Mouse (Mus musculus): ENCODE data around the gene Rcn3.

The Rcn3 gene

GRCm38 (mm10) chr7:45127700-45128224 lies 35.7 kb upstream of the Rcn3 start:
- ChIA-PET CTCF (interaction anchor here in 1 of 4 experiments (1.1 kb wide), 1 partner anchor 9 kb away, joined by 3 read pairs; the partner anchor contains the start of genes Flt3l and Gm45713), POLR2A (interaction anchor here in 3 of 4 experiments (0.6 to 16.5 kb wide), 46 partner anchors 8 to 423 kb away, joined by 3 to 596 read pairs (median 5); partner anchors contain the start of genes Aldh16a1 (in 3 of the 3), Pih1d1 (in 3 of the 3), Prmt1 (in 3 of the 3) and Fcgrt (in 2 of the 3))

GRCm38 (mm10) chr7:45126844-45127699 lies 35.1 kb upstream of the Rcn3 start:
- ChIA-PET CTCF (interaction anchor here in 1 of 4 experiments (0.5 to 1.1 kb wide), 2 partner anchors 9 to 76 kb away, joined by 3 read pairs; partner anchors contain the start of genes Flt3l and Gm45713), POLR2A (interaction anchor here in 3 of 4 experiments (0.5 to 16.5 kb wide), 59 partner anchors 7 to 424 kb away, joined by 3 to 596 read pairs (median 5); partner anchors contain the start of genes Aldh16a1 (in 3 of the 3), Pih1d1 (in 3 of the 3), Prmt1 (in 3 of the 3) and Fcgrt (in 2 of the 3))

GRCm38 (mm10) chr7:45126147-45126843 lies 34.3 kb upstream of the Rcn3 start:
- ChIA-PET POLR2A (interaction anchor here (0.5 to 16.5 kb wide), 66 partner anchors 8 to 770 kb away, joined by 3 to 596 read pairs (median 5); partner anchors contain the start of genes Aldh16a1 (in 3 of the 4), Fcgrt (in 3 of the 4), Flt3l (in 3 of the 4) and Gm45713 (in 3 of the 4)), CTCF (interaction anchor here in 2 of 4 experiments (0.5 to 0.6 kb wide), 2 partner anchors 76 to 135 kb away, joined by 3 read pairs; no protein-coding TSS in a partner anchor)

- POLR2A ChIA-PET = interaction anchor here (0.6 to 16.5 kb wide), 78 partner anchors 8 to 771 kb away, joined by 3 to 596 read pairs (median 4); partner anchors contain the start of genes Aldh16a1 (in 3 of the 4), Fcgrt (in 3 of the 4), Flt3l (in 3 of the 4) and Gm45713 (in 3 of the 4)
- CTCF ChIA-PET = interaction anchor here in 3 of 4 experiments (0.6 to 1.5 kb wide), 4 partner anchors 11 to 134 kb away, joined by 3 to 5 read pairs (median 4); partner anchors contain the start of genes Flt3l (in 1 of the 3) and Gm45713 (in 1 of the 3)
Measured at GRCm38 (mm10) chr7:45125649-45126048, 33.6 kb upstream of the Rcn3 start.

- ChIA-PET POLR2A (interaction anchor here (0.6 to 16.5 kb wide), 75 partner anchors 7 to 592 kb away, joined by 3 to 596 read pairs (median 4); partner anchors contain the start of genes Aldh16a1 (in 3 of the 4), Fcgrt (in 3 of the 4), Flt3l (in 3 of the 4) and Gm45713 (in 3 of the 4)), CTCF (interaction anchor here in 3 of 4 experiments (0.6 to 1.5 kb wide), 6 partner anchors 11 to 134 kb away, joined by 3 to 5 read pairs (median 4); partner anchors contain the start of genes Flt3l (in 1 of the 3) and Gm45713 (in 1 of the 3))
Measured at GRCm38 (mm10) chr7:45125144-45125600, 33.2 kb upstream of the Rcn3 start.

DNA sequence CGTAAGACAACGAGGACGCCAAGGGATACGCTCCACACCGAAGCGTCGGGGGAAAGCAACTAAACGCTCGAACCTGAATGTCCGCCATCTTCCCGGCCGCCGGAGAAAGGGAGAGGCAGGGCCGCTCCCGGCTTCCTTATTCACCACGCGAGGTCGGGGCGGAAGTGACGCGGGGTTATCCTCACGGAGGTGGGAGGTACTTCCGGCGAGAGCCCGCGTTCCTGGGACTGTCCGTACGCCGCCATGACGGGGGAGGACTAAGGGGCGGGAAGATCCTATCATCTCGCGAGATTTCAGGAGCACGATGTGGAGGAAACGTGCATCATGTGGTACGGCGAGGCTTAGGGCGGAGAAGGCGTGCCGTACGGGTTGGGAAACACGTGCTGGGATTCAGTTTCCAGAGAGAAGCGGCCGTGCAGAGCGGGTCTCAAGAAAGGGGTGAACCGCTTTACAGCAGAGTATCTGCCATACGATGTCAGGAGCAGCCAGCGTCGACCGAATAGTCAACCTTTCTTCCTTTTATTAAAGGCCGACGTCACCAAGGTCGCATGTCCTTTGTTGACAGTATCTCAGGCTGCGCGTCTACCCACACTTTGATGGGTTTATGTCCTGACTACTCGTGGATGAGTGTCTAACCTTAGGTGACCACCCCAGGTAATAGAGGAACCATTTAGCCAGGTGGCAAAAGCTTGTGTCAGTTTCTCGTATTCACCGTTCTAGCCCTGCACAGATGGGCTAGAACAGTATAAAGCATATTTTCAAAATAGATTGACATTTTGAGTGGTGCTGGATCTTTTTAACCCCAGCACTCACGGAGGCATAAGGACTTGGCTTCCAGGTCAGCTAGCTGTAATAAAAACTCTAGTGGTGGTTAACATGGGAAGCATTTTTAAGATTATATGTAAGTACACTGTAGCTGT lies 32.5 kb upstream of the Rcn3 start, which contains the start of gene Rps11:
Rps11 (minus strand) TSS at position 216 of the 920 bp plus-strand sequence.
- ChIA-PET POLR2A (interaction anchor here (0.6 to 16.5 kb wide), 98 partner anchors 7 to 593 kb away, joined by 3 to 596 read pairs (median 4); partner anchors contain the start of genes Aldh16a1 (in 3 of the 4), Fcgrt (in 3 of the 4), Flt3l (in 3 of the 4) and Gm45713 (in 3 of the 4)), CTCF (interaction anchor here in 2 of 4 experiments (1.0 to 1.5 kb wide), 4 partner anchors 12 to 74 kb away, joined by 3 to 5 read pairs (median 4); partner anchors contain the start of genes Flt3l (in 1 of the 2) and Gm45713 (in 1 of the 2))

GRCm38 (mm10) chr7:45123186-45123570 lies 31.2 kb upstream of the Rcn3 start:
- CTCF ChIA-PET = no interaction called here
- POLR2A ChIA-PET = interaction anchor here (0.7 to 16.5 kb wide), 44 partner anchors 9 to 337 kb away, joined by 3 to 596 read pairs (median 5); partner anchors contain the start of genes Fcgrt (in 3 of the 4), Akt1s1 (in 2 of the 4), Aldh16a1 (in 2 of the 4) and Flt3l (in 2 of the 4)

DNA sequence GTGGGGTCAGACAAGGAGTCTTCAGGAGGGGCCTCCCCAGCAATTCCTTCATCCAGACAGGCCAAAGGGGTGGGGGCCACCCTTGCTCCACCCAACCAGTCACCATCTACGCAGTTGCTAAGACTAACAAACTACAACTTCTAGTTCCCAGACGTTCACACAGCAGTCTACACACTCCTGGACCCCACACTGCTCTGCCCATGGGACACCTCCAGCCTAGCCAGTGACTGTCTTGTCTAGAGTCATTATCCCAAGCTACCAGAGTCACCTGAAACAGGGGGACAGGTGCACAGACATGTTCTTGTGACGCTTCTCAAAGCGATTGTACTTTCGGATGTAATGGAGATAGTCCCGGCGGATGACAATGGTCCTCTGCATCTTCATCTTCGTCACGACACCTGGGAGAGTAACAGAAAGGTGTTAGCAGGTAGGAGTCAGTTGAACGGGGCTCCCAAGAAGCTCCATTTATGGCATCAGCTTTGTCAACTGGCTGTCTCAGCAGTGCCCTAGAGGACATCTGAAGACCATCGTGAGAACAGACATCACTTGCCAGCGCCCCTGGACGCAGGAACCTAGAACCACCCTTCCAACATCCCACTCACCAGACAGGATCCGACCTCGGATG lies 30.7 kb upstream of the Rcn3 start:
- ChIA-PET POLR2A (interaction anchor here (0.6 to 16.5 kb wide), 36 partner anchors 7 to 520 kb away, joined by 3 to 596 read pairs (median 8); partner anchors contain the start of genes Fcgrt (in 3 of the 4), Flt3l (in 3 of the 4), Gm45713 (in 3 of the 4) and Akt1s1 (in 2 of the 4)), CTCF (no interaction called here)

DNA sequence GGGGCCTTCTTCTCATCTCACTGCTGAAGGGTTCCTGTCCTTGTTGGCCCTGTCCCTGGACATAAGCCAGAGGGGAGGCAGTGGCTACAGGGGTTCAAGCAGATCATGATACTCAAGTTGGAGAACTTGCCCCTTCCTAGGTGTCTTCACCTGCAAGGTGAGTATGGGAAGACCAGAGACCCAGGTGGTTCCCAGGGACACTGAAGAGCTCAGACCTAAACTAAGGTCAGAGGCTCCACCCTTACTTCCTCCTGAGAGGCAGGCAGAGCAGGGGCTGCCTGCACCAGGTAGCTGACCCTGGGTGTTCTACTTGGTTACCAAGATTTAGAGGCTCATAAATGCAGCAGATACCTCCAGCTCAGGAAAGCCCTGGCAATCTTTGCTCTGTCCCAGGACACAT lies 29.9 kb upstream of the Rcn3 start:
- POLR2A ChIA-PET = interaction anchor here (0.6 to 16.5 kb wide), 47 partner anchors 7 to 520 kb away, joined by 3 to 596 read pairs (median 6); partner anchors contain the start of genes Flt3l (in 3 of the 4), Gm45713 (in 3 of the 4), Rpl13a (in 3 of the 4) and Rras (in 3 of the 4)
- CTCF ChIA-PET = interaction anchor here in 1 of 4 experiments (1.0 to 1.3 kb wide), 2 partner anchors 9 to 84 kb away, joined by 3 to 4 read pairs; no protein-coding TSS in a partner anchor

DNA sequence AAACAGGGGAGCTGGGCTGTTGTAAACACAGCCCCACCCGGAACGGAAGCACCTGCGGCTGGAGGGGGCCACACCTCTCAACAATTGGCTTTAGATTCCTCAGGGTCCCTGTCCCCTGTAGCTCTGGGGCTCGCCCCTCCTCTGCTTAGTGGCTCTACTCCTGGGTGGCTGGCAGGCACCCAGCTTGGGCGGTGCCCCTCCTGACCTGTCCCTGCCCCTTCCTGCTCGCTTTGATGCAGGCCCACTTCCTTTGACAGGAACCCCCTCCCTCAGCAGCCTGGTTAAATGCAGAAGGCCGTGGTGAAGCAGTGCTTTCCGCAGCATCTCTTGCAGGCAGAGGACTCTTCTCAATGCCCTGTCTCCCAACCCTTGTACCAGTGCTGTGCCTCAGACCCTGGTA lies 29.4 kb upstream of the Rcn3 start:
- POLR2A ChIA-PET = interaction anchor here (0.6 to 16.5 kb wide), 59 partner anchors 8 to 746 kb away, joined by 3 to 596 read pairs (median 5); partner anchors contain the start of genes Flt3l (in 3 of the 4), Gm45713 (in 3 of the 4), Rpl13a (in 3 of the 4) and Rras (in 3 of the 4)
- CTCF ChIA-PET = interaction anchor here in 1 of 4 experiments (1.0 to 1.3 kb wide), 2 partner anchors 9 to 83 kb away, joined by 3 to 4 read pairs; no protein-coding TSS in a partner anchor

GRCm38 (mm10) chr7:45119780-45120709 lies 28.0 kb upstream of the Rcn3 start:
- CTCF ChIA-PET = interaction anchor here in 2 of 4 experiments (0.8 to 1.3 kb wide), 3 partner anchors 17 to 82 kb away, joined by 3 to 4 read pairs (median 3); no protein-coding TSS in a partner anchor
- POLR2A ChIA-PET = interaction anchor here (0.6 to 16.5 kb wide), 58 partner anchors 9 to 523 kb away, joined by 3 to 596 read pairs (median 4); partner anchors contain the start of genes Fcgrt (in 3 of the 4), Rcn3 (in 3 of the 4), Rpl13a (in 3 of the 4) and Ppfia3 (in 2 of the 4)

- ChIA-PET CTCF (interaction anchor here in 1 of 4 experiments (1.3 kb wide), 1 partner anchor 44 kb away, joined by 3 read pairs; no protein-coding TSS in a partner anchor), POLR2A (interaction anchor here (0.6 to 16.5 kb wide), 34 partner anchors 7 to 579 kb away, joined by 3 to 596 read pairs (median 4); partner anchors contain the start of genes Fcgrt (in 3 of the 4), Rpl13a (in 3 of the 4), Rcn3 (in 2 of the 4) and Aldh16a1 (in 1 of the 4))
Measured at GRCm38 (mm10) chr7:45118336-45118735, 26.3 kb upstream of the Rcn3 start.

DNA sequence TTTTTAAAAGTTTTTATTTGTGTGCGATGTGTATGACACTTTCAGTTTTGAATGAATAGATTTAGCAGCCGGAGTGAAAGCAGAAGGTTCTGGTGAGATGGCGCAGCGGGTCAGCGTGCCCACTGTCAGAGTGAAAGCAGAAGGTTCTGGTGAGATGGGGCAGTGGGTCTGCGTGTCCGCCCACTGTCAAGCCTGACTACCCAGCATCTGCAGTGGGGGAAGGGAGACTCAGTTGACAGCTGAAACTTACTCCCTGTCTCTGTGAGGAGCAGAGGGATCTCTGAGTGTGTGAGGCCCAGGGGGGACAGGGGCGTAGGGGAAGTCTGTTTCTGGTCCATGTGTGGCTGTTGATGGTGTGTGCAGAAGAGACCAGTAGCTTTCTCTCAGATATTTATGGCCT lies 25.5 kb upstream of the Rcn3 start:
- CTCF ChIA-PET = no interaction called here
- POLR2A ChIA-PET = interaction anchor here (0.6 to 16.5 kb wide), 28 partner anchors 8 to 244 kb away, joined by 3 to 596 read pairs (median 5); partner anchors contain the start of genes Fcgrt (in 3 of the 4), Rpl13a (in 3 of the 4), Rcn3 (in 2 of the 4) and Ccdc155 (in 1 of the 4)
